Mouse (Mus musculus) layer of hippocampus, adult 8-10 months (tissue): ENCODE results near the gene Ghr. TPM values are rescaled to one million over a fixed set of nuclear protein-coding genes. Genes with fewer than 3 reads are reported as not detected.

ENCODE experiments used
- DNase-seq, 2 experiments: peaks; one replicate each; pipeline ENCODE4 v3.0.0; 2022; ENCODE audit warnings: low spot score in 2 of 2
- total RNA-seq, 4 experiments: library from RNA; stranded (reverse); gene quantifications; 2 replicates each; pipeline ENCODE4 v1.2.4; 2022

Gene Ghr
- total RNA-seq, 4 experiments from 2014 or later = 10.4 to 16.4 (median 13.4) TPM

DNA sequence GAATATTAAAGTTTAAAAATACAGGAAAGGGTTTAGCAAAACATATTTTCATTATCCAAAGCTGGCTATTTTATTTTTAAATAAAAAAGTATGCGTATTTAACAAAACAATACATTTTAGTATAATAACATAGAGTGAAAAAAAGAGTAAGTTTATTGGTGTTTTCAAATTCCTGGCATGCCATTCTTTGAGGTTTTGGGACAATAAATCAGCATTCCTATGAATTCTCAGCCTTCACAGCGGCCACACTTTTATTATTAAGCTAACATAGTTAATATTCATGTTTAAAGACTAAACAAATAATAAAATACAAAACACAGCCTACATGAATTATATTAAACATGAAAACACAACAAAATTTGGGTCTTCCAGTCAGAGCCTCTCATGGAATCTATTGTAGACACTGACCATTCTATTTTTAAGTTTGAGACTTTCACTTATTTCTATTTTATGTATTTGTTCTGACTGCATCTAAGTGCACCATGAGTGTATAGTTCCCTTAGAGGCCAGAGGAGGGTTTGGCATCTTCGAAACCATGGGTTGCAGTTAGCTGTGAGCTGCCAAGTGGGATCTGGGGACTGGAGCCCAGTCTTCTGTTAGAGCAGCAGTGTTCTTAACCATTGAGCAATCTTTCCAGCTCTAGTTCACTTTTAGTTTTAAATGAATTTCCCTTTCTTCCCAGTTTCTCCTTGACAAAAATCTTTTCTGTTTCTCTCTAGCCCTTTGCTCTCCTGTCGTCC, 282.8 kb downstream of the Ghr start:
- no peak for DNase-seq

- DNase-seq = no peak
Measured at GRCm38 (mm10) chr15:3297615-3298014, 285.7 kb downstream of the Ghr start.

- no peak for DNase-seq
Measured at GRCm38 (mm10) chr15:3295986-3296385, 287.3 kb downstream of the Ghr start.

GRCm38 (mm10) chr15:3293477-3293876, 289.8 kb downstream of the Ghr start:
- no peak for DNase-seq

- DNase-seq = no peak
Measured at GRCm38 (mm10) chr15:3290435-3290834, 292.9 kb downstream of the Ghr start.

- DNase-seq = no peak
Measured at GRCm38 (mm10) chr15:3286032-3286431, 297.3 kb downstream of the Ghr start.

DNA sequence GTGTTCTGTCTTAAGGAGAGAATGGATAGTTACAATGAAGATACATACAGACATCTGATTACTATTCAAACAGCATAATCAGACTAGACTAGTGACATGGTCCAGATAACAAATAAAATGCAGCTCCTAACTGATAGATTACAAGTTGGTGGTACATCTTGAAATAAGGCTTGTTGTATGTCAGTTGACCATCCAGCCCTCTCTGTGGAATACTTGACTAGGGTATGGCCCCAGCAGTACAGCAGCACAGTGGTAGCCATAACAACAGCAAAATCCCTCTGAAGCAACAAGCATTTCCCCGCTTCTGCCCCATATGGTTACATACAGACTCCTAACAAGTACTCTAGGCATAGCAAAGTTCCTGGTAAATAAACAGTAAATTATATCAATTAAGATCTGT, 301.6 kb downstream of the Ghr start:
- no peak for DNase-seq

- no peak for DNase-seq
Measured at GRCm38 (mm10) chr15:3281216-3281615, 302.1 kb downstream of the Ghr start.

DNA sequence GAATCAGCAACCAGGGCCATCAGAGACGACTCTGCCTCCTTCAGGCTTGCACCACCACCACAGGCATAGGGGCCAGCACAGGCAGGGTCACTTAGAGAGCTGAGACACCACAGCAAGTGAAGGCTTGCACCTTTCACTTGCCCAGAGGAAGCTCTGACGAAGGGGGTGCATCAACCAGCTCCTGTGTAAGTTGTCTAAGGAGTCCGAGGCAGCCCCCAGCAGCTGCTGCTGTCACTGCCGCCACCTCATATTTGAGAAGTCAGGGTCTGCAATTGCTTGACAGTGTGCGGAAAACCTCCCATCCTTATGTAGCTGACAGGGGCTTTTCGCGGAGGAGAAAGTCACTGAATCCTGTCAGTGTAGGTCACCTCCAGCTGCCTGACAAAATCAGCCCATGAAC, 304.1 kb downstream of the Ghr start:
- DNase-seq = no peak

- DNase-seq = no peak
Measured at GRCm38 (mm10) chr15:3277391-3277790, 305.9 kb downstream of the Ghr start.

- DNase-seq = no peak
Measured at GRCm38 (mm10) chr15:3273191-3273590, 310.1 kb downstream of the Ghr start.

DNA sequence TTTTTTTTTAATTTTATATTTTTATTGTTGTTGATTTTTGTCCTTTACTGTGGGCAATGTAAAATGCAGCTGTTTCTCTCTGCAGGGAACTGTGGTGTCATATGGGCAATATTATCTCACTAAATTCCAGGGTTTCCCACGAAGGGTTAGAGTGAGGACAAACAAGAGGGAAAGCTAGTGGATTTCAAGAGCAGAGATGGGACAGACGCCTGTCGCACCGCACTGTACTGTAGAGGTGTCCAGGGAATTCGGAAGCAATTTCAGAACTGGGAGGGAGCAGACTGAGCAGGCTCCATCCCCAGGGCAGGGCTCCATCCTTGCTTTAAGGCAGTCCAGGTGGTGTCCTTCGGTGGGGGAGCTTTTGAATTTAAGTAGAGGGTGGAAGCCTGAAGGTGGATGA, 312.1 kb downstream of the Ghr start:
- DNase-seq = no peak

DNA sequence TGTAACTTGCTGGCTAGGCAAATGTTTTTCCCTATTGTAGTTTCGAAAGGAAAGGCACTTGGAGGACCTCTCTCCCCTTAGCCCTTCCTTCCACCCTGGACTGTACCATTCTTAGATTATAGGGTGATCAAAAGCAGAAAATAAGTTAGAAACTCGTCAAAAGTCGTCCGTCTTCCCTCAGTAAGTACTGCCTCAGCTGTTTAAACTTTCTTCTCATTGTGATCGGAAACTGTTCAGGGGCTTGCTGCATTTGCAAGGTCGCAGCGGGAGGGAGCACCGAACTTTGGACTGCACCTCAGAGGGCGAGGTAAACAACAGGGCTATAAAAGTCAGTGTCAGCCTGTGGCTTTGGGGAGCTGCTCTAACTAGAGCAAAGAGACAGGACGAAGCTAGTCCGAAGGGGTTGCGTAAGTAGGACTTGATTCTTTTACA, 312.6 kb downstream of the Ghr start:
- DNase-seq = peak; percentile 34 to 58

DNA sequence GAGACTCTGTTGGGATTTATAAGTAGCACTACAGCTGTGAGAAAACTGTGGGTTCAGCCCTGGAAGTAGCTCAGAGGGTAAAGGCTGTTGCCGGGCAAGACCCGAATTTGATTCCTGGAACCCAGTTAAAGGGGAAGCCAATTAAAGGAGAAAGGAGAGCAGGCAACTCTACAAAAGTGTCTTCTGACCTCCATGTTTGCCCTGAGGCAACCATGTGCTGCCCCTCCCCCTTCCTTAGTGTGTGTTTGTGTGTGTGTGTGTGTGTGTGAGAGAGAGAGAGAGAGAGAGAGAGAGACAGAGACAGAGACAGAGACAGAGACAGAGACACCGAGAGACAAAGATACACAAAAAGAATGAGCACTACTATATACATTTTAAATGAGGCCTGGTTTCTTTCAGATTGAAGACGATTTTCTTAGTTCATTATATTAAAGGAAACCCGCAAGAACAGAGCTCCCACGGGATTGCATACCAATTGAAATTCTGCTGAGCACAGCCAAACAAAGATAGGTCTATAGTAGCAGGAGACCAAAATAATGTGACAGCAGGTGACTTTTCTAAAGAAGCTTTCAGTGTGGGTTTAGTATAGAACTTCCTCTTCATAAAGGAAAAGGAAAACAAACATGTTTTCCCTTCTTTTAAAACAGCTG, 313.2 kb downstream of the Ghr start:
- no peak for DNase-seq

GRCm38 (mm10) chr15:3269496-3269895, 313.8 kb downstream of the Ghr start:
- no peak for DNase-seq

- no peak for DNase-seq
Measured at GRCm38 (mm10) chr15:3268247-3268646, 315.0 kb downstream of the Ghr start, which contains the start of gene Selenop. Gene Selenop (plus strand): TSS chr15:3268547.
